Mouse (Mus musculus): ENCODE data around the gene Traf6.
"Not testable (repeated sequence)": the region's sequence is repeated elsewhere in the genome, so short reads cannot be mapped to it uniquely, and the experiment has no call there.

Traf6 gene

GRCm38 (mm10) chr2:101695584-101695983 lies 17.4 kb downstream of the Traf6 start:
- DNase-seq = no peak

DNA sequence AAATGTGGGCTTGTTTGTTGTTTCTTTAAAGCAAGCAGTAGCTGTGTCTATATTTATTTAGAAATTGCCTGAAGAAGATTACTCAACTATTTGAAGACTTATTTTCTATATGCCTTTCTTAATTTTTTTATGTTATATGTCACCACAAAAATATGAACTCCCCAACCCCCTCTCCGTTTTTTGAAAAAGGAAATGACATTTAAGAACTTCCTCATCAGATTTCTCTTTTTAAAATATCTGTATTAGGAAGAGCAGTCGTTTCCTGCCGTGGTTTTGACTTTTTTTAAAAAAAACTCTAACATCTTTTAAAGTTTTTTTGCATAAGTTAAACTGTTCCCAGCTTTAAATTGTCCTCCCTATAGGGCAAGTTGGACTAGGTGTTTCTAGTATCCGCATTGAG lies 21.1 kb downstream of the Traf6 start:
- no peak for DNase-seq

GRCm38 (mm10) chr2:101705941-101706485 lies 27.8 kb downstream of the Traf6 start:
- peak; percentile 18 for DNase-seq

DNA sequence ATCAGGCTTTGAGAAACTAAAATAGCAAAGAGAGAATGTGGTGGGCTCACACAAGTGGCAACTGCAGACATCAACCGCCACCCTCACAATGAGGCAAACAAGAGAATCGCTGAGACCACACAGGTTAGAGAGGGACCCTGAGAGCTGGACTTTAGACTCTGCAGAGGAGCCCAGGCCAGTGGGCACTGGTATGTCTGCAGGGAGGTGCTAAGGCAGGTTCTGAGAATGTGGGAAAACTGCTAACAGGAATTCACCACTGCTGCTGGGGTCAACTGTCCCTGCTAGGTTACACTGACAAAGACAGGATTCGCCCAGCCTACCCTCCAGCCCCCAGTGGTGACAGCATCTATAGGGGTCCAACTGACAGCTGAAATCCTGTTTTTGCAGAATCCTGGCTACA lies 33.4 kb downstream of the Traf6 start:
- no peak for DNase-seq

DNA sequence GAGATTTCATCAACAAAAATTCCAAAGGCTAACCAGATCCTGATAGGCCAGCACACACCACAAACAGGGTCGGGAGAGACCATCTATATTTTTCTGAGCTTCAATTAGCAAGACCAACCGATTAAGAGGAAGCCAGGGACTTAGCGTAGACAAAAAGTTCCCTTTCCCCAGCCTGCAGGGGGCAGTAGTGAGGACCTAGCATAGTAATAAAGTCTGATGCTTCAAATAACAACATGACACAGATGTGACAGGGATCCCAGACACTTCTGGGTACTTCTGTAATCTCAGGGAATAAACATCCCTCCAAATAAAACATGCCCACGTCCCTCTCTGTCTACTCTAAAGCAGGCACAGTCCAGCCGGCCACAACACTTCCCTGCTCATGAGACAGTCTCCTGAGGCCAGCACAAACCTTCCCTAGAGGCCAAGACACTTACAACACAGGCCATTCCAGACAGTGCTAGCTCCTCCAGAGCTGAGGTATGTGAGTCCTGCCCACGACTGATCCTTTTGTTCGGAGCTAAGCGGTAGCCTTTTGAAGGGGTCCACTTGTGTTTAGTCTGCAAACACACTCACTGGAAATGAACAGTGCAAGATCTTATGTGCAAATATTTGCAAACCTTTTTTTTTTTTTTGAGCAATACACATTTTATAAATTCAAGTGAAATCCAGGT lies 37.6 kb downstream of the Traf6 start:
- DNase-seq = peak; percentile 88

GRCm38 (mm10) chr2:101717162-101717561 lies 38.9 kb downstream of the Traf6 start:
- no peak for DNase-seq

DNA sequence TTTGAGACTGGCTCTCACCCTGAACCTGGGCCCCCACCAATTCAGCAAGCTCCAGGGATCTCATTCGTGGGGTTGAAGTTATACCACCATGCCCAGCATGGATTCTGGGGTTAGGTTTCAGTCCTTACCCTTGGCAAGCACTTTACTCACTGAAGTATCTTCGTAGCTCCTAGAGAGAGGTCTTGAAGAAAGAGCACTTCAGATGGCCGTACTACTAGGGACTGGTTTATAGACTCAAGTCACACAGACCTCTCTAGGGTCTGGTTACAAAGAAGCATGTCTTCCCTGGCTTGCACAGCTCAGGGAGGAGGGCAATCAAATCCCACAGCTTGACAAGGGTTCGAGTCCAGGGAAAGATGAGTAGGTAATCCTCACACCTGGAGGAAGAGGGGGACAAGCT lies 43.6 kb downstream of the Traf6 start:
- DNase-seq = no peak

- DNase-seq = no peak
Observed at GRCm38 (mm10) chr2:101722370-101723332, 44.4 kb downstream of the Traf6 start.

DNA sequence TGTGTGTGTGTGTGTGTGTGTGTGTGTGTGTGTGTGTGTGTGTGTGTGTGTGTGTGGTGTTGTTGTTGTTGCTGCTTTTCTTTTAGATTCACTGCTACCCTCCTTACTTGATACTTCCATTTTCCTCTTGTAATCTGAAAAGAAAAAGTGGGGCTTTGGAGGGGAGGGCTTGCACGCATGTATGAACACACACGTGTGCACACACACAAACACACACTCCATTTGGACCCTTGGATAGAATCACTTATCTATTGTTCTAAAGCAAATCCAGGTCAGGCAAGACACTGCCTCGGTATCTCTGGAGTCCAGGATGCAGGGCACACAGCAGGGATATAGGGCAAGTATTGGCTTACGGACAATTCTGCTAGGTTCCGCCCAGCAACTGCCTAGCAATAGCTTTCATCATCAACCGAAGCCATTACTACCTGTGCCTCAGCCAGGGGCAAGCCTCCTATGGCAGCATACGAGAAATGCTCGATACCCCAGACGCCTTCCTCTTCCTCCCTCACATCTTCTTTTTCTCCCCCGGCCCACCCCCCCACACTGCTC lies 45.2 kb downstream of the Traf6 start:
- DNase-seq = no peak

DNA sequence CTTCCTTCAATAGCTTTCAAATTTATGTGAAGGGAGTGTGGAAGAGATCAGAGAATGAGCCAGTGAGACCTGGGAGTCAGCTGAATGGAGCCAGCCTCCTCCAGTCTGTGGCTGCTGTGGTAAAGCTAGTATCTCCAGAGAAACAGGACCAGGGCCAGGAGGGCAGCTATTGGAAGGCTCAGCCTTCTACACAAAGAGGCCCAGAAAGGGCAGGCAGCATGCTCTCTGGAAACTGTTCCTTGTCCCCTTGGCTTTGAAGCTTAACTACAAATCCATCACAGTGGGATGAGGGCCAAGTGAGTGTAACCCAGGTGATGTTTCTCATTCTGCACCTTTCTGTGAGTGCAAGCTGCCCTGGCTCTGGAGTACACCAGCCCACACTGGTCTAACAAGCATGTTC lies 49.6 kb downstream of the Traf6 start:
- DNase-seq = no peak

- no peak for DNase-seq
Observed at GRCm38 (mm10) chr2:101729472-101729871, 51.2 kb downstream of the Traf6 start.

DNA sequence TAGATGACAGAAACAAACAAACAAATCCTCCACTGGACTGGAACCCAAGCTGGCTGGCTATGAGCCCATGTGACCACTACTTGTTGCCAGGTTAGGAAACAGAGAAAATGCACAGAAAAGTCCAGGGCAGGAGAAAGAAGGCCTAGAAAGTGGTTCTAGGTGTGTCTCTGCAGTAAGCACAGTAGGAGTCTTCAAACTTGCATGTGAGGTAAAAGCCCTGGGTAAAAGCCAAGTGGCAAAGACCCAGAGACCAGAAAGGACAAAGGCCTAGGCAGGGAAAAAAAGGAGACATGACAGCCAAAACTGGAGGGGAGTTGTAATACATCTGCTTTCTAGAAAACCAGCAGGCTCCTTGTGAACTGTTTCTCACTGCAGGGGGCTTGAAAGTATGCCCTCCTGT lies 52.7 kb downstream of the Traf6 start:
- DNase-seq = no peak

GRCm38 (mm10) chr2:101732777-101733210 lies 54.6 kb downstream of the Traf6 start:
- DNase-seq = peak; percentile 26

DNA sequence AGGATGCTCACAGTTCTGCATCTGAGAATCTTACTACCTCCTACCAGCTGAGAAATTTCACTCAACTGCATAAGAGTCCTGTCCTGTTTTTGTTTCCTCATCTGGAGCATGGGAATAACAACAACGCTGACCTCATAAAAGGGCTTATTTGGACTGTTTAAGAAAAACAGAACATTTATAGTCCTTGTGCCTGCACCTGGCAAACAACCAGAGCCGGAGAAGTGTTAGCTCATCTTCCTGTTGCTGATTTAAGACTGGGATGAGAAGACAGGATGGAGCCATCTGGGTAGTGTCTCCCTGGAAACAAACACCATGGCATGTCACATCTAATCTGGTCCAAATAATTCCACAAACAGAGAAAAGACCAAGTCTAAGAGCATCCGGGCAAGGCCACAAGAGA lies 55.3 kb downstream of the Traf6 start:
- no peak for DNase-seq

DNA sequence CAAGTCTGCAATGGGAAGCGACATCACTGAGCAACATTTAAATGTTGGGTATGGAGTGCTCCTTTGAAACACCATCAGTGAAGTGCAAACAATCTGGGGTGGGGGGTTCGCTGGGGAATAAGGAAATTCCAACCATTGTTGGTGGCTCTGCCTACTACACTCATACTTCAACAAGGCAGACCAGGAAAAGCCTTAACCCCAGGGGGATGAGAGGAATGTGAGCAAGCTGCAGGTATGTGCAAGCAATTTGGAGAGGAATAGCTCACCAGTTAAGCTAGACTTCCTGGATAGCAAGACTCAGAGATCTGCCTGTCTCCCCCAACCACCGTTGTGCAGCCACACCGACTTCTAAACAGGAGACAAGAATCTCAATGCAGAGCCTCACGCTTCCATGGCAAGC lies 61.7 kb downstream of the Traf6 start:
- no peak for DNase-seq

DNA sequence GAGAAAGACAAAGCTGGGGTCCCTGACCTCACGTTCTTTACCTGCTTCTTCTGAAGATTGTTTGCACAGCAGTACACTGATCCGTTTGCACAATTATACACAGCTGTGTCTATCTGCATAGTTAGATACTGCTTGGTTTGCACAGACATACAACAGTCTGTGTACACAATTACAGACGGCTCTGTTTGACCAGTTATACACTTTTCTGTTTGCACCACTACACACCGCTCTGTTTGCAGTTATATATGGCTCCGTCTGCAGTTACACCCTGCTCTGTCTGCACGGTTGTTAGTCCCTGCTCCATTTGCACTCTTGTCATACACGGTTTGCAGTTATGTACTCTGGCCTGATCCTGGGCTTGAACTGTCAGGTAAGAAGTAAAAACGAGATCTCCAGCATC lies 63.4 kb downstream of the Traf6 start:
- no peak for DNase-seq

DNA sequence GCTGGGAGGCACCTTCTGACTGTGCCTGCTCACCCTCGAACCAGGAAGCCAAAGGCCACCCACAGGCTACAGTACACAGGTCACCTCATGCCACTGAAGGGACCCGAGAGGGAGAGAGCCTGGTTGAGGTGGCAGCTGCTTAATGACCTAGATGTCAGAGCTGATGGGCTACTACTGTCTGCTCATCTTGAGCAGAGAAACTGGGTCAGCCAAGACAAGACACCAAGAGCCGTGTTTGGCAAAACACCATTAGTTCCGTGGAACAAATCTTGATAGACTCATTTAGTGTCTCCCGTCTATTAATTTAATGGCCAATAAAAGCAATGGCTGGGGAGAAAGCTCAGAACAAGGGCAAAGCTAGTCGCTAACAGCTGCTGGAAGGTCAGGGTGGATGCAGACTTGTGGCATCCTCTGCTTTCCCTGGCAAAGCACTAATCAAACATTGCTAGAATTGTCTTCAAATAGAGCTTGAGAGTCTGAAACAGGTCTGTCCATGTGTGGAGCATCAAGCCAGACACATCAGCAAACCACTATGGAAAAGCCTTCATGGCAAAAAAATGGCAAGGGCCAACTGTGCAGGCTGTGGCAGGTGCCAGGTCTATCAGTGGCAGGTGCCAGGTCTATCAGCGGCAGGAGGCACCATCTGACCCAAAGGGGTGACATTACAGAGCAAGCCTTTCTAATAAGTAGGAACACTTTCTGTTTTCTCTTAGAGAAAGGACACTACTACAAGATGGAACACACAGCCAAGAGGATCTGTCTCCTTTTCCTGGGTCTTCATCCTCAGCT lies 64.0 kb downstream of the Traf6 start:
- DNase-seq = no peak

DNA sequence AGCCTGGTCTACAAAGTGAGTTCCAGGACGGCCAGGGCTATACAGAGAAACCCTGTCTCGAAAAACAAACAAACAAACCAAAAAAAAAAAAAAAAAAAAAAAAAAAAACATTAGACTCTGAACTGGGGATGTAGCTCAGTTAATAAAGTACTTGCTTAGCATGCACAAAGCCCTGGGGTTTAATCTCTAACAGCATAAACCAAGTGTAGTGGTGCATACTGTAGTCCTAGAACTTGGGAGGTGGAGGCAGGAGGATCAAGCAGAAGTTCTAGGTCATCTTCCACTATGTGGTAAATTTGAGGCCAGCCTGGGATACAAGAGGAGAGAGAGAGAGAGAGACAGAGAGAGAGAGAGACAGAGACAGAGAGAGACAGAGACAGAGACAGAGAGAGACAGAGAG lies 67.4 kb downstream of the Traf6 start:
- DNase-seq = not testable (repeated sequence)

- DNase-seq = no peak
Observed at GRCm38 (mm10) chr2:101746537-101746936, 68.3 kb downstream of the Traf6 start.

Measured in thymus, postnatal 4 days (tissue).